Mouse (Mus musculus) T-cell, adult 66 days (primary cell): ENCODE data around the gene Itgb8. TPM values are rescaled to one million over a fixed set of nuclear protein-coding genes. Genes with fewer than 3 reads are reported as not detected.

Source experiments
- total RNA-seq, 2 experiments: library from RNA; stranded (reverse); gene quantifications; 3 replicates in 1 of 2; 4 replicates in 1 of 2; pipeline ENCODE4 v1.2.4; 2023

The Itgb8 gene
- total RNA-seq = 1 to 10 TPM; 1.7 to 2.2 TPM

DNA sequence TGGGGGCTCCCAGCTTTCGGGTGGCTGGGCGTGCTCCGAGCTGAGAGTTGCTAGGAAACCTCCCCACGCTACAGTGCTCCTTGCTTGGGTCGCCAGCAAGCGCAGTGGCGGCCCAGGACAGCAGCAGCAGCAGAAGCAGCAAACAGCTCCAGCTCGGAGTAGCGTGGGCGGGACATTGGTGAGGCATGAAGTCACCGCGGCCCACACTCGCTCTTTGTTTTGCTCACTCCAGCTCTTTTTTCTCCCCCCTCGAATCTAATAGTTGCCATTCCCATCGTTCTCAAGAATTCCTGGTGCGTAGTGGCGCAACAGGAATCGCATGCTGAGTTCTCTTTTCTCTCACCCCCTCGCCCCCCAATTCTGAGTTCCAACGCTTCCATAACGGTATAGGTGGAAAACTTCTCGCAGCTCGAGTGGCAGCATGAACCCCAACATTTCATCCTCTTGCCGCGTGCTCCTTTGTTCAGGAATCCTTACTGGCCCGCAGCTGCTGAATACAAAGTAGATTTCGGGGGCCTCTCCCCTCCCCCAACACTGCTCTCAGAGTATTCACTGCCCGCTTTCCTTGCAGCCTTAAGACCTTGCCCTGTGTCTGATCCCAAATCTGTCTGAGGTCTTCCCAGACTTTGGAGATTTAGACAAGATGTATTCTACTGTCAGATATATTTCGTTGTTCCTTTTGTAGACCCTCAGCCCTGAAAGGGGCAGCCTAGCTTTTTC lies at the start of gene Itgb8:
TSS of gene Itgb8 (minus strand) at position 107 of the 720 bp plus-strand sequence.

Other genes with a start within 250 kb of the Itgb8 start
- gene Macc1, start 75.5 kb upstream of the Itgb8 start, total RNA-seq = not detected